23 mouse cellular contexts compared by ENCODE assay signal in genomic region chr4:32171291-32171690, GRCm38 (mm10).
A peak's percentile ranks its signal among the peaks of the same experiment; 100 is the strongest.
DNase-seq lines count a peak whose midpoint lies in the region; ATAC-seq and TF ChIP-seq lines count a peak whose summit lies in the region.
"Had no signal": no experiment of that assay in that cellular context is flagged by ENCODE, and none has a peak within 500 bp of the region (broad histone marks: within the 10 kb centered on the region; RNA-seq: fewer than 3 reads in every experiment).

No protein-coding gene starts in this region.

- no peak for TF ChIP-seq EP300 in liver, embryonic 14.5 days (IDR thresholded peaks at IDR 0.05; ENCODE audit: low read depth)

- no peaks in the 10 kb centered on the region for H3K9me3 ChIP-seq in liver, embryonic 11.5 days (ENCODE audit: control insufficient read depth, low read length)
- no peaks in the 10 kb centered on the region for H3K9me3 ChIP-seq in liver, embryonic 14.5 days (ENCODE audit: control insufficient read depth, low read length)
- 0 out of 2 replicates have a peak, but pooled peaks cover 2% of the 10 kb centered on the region for H3K9me3 ChIP-seq in forebrain, embryonic 10.5 days
- H3K9me3 ChIP-seq in hindbrain, embryonic 16.5 days (ENCODE audit: control insufficient read depth, low read length) = no peaks in the 10 kb centered on the region
- H3K9me3 ChIP-seq: embryonic facial prominence, embryonic 13.5 days; midbrain, embryonic 12.5 days; stomach, embryonic 15.5 days had no signal

- peak overlapping the region; percentile 18 for H3K9ac ChIP-seq in liver, embryonic 11.5 days (ENCODE audit: low read depth, low read length)
- H3K9ac ChIP-seq in liver, embryonic 14.5 days (replicated peaks) = peak overlapping the region; percentile 69
- no peak overlapping the region for H3K9ac ChIP-seq in hindbrain, embryonic 16.5 days (ENCODE audit: low read depth, low read length)
- H3K9ac ChIP-seq: embryonic facial prominence, embryonic 13.5 days; hindbrain, embryonic 14.5 days; midbrain, embryonic 12.5 days; stomach, embryonic 15.5 days had no signal

- H3K4me1 ChIP-seq in liver, embryonic 11.5 days (replicated peaks; ENCODE audit: control insufficient read depth, insufficient read depth, low read length) = peaks cover 23% of the 10 kb centered on the region
- peaks cover 45 to 48% of the 10 kb centered on the region in 2 experiments for H3K4me1 ChIP-seq in liver, embryonic 14.5 days (replicated peaks; ENCODE audit: control insufficient read depth in 2 of 2, insufficient read depth in 2 of 2, low read length in 1 of 2)
- H3K4me1 ChIP-seq in forebrain, embryonic 10.5 days = peaks cover 62% of the 10 kb centered on the region
- no peaks in the 10 kb centered on the region for H3K4me1 ChIP-seq in hindbrain, embryonic 16.5 days (ENCODE audit: control insufficient read depth, insufficient read depth, low read depth, low read length)

- H3K27ac ChIP-seq in liver, embryonic 11.5 days (ENCODE audit: low read depth, low read length) = peak overlapping the region; percentile 87
- peak overlapping the region; percentile 77 for H3K27ac ChIP-seq in liver, embryonic 14.5 days
- no peak overlapping the region for H3K27ac ChIP-seq in forebrain, embryonic 10.5 days
- H3K27ac ChIP-seq in hindbrain, embryonic 16.5 days (ENCODE audit: low read depth, low read length) = no peak overlapping the region
- H3K27ac ChIP-seq: embryonic facial prominence, embryonic 13.5 days; gastrocnemius, adult 2 months; hindbrain, embryonic 14.5 days; midbrain, embryonic 12.5 days; stomach, embryonic 15.5 days had no signal

- DNase-seq in liver, embryonic 11.5 days (ENCODE audit: low spot score) = no peak
- no peak for DNase-seq in liver
- DNase-seq in liver, embryonic 14.5 days (ENCODE audit: low read depth in 3 of 3, low spot score in 3 of 3) = no peak
- no peak for DNase-seq in forebrain, embryonic 10.5 days (ENCODE audit: extremely low spot score, low spot score)
- no peak for DNase-seq in embryo, embryonic 10 days (ENCODE audit: low spot score)
- DNase-seq: adrenal gland, postnatal 10 days; cerebellum, adult 11 months; cerebellum, adult 9-10 months; cerebellum, postnatal 36 days; gastrocnemius, adult 2 months; heart, postnatal 10 days; kidney, adult 11 months; kidney, postnatal 14 days; layer of hippocampus, adult 9-11 months; lung, postnatal 36 days had no signal

- 77% methylated on average over 6 of the region's 6 CpGs for WGBS in liver, embryonic 11.5 days
- 34% methylated on average over 6 of the region's 6 CpGs for WGBS in liver, embryonic 14.5 days (ENCODE audit: insufficient replicate concordance)
- WGBS in forebrain, embryonic 10.5 days = 96% methylated on average over 6 of the region's 6 CpGs
- WGBS in hindbrain, embryonic 16.5 days = 96% methylated on average over 6 of the region's 6 CpGs

- ATAC-seq in liver, embryonic 11.5 days (replicated peaks; ENCODE audit: low FRiP score) = no peak
- ATAC-seq in erythroid progenitor cell, adult 5-6 weeks (replicated peaks; ENCODE audit: low FRiP score, poor library complexity, severe bottlenecking) = peak; percentile 15; the same call in 1 of the 2 replicates
- peak; percentile 2; the same call in 1 of the 2 replicates for ATAC-seq in liver, embryonic 14.5 days (ENCODE audit: insufficient read depth)
- no peak for ATAC-seq in hindbrain, embryonic 16.5 days
- ATAC-seq: forebrain, embryonic 14.5 days; inflammation-experienced regulatory T-cells, adult 6 months had no signal

- peak overlapping the region; percentile 65 for H3K4me2 ChIP-seq in liver, embryonic 11.5 days
- H3K4me2 ChIP-seq in liver, embryonic 14.5 days (ENCODE audit: low read depth) = peak overlapping the region; percentile 87
- no peak overlapping the region for H3K4me2 ChIP-seq in hindbrain, embryonic 16.5 days (ENCODE audit: low read length)
- H3K4me2 ChIP-seq: embryonic facial prominence, embryonic 13.5 days; hindbrain, embryonic 14.5 days; midbrain, embryonic 12.5 days had no signal

- no peaks in the 10 kb centered on the region for H3K27me3 ChIP-seq in liver, embryonic 11.5 days (replicated peaks; ENCODE audit: control insufficient read depth, insufficient read depth, low read length)
- no peaks in the 10 kb centered on the region for H3K27me3 ChIP-seq in liver, embryonic 14.5 days (ENCODE audit: control insufficient read depth, insufficient read depth, low read length)
- H3K27me3 ChIP-seq in forebrain, embryonic 10.5 days (ENCODE audit: poor library complexity, severe bottlenecking) = peaks cover 6% of the 10 kb centered on the region
- H3K27me3 ChIP-seq in hindbrain, embryonic 16.5 days (replicated peaks; ENCODE audit: control insufficient read depth, insufficient read depth, low read length) = no peaks in the 10 kb centered on the region
- H3K27me3 ChIP-seq: embryonic facial prominence, embryonic 13.5 days; stomach, embryonic 15.5 days had no signal

- H3K36me3 ChIP-seq in liver, embryonic 11.5 days (ENCODE audit: control insufficient read depth, insufficient read depth, low read length) = no peaks in the 10 kb centered on the region
- H3K36me3 ChIP-seq in liver, embryonic 14.5 days (replicated peaks; ENCODE audit: control insufficient read depth, insufficient read depth, low read depth) = no peaks in the 10 kb centered on the region
- H3K36me3 ChIP-seq in forebrain, embryonic 10.5 days (replicated peaks) = no peaks in the 10 kb centered on the region
- no peaks in the 10 kb centered on the region for H3K36me3 ChIP-seq in hindbrain, embryonic 16.5 days (ENCODE audit: control insufficient read depth, insufficient read depth, low read length)
- H3K36me3 ChIP-seq: embryonic facial prominence, embryonic 13.5 days; midbrain, embryonic 12.5 days; stomach, embryonic 15.5 days had no signal

- H3K4me3 ChIP-seq in liver, embryonic 11.5 days (ENCODE audit: low read depth, low read length) = peak overlapping the region; percentile 42
- peak overlapping the region; percentile 54 to 75; a peak in 3 of 4 replicates for H3K4me3 ChIP-seq in liver, embryonic 14.5 days (ENCODE audit: insufficient read depth in 1 of 2, low read depth in 2 of 2, low read length in 2 of 2)
- no peak overlapping the region for H3K4me3 ChIP-seq in forebrain, embryonic 10.5 days
- no peak overlapping the region for H3K4me3 ChIP-seq in hindbrain, embryonic 16.5 days (ENCODE audit: low read length)
- H3K4me3 ChIP-seq: embryonic facial prominence, embryonic 13.5 days; gastrocnemius, adult 2 months; midbrain, embryonic 12.5 days; stomach, embryonic 15.5 days had no signal

- TF ChIP-seq CTCF in liver, embryonic 14.5 days (IDR thresholded peaks at IDR 0.05; ENCODE audit: low read depth) = no peak

Comparison
In these comparisons a context has a peak if more than half of its experiments do, and no peak if none do; other contexts are left out.
1. ATAC-seq: peak in erythroid progenitor cell, adult 5-6 weeks (single experiment) and liver, embryonic 14.5 days (single experiment); none in liver, embryonic 11.5 days (single experiment) and hindbrain, embryonic 16.5 days (single experiment).
2. H3K27ac ChIP-seq: peak in liver, embryonic 11.5 days (single experiment) and liver, embryonic 14.5 days (single experiment); none in forebrain, embryonic 10.5 days (single experiment) and hindbrain, embryonic 16.5 days (single experiment).
3. H3K4me3 ChIP-seq: peak in liver, embryonic 11.5 days (single experiment) and liver, embryonic 14.5 days (2 of 2); none in forebrain, embryonic 10.5 days (single experiment) and hindbrain, embryonic 16.5 days (single experiment).